Mouse (Mus musculus) thymus, adult 2 months (tissue): ENCODE measurements at regions not wholly inside any gene's neighbourhood (a gene's known extent, or its start where the extent isn't known, plus 50 kb on each side); places are given as distances from the start of the nearest gene placed in this dataset.
"Not testable (repeated sequence)": the region's sequence is repeated elsewhere in the genome, so short reads cannot be mapped to it uniquely, and the experiment has no call there.

ENCODE experiments used
- DNase-seq: peaks from one replicate; pipeline ENCODE4 v3.0.0; 2021
- H3K27ac ChIP-seq: fragments of 200-500 bp; 2 replicates; pipeline ENCODE4 v1.5.1; 2012; ENCODE audit warnings: low read length, control low read depth; ENCODE audit not compliant: control insufficient read depth, insufficient read depth
- H3K27me3 ChIP-seq: fragments of 200-500 bp; 2 replicates; pipeline ENCODE4 v1.6.1; 2012; ENCODE audit warnings: mild to moderate bottlenecking, low read length, moderate library complexity, mixed read lengths; ENCODE audit not compliant: control insufficient read depth, insufficient read depth
- H3K36me3 ChIP-seq: fragments of 200-500 bp; 2 replicates; pipeline ENCODE4 v1.6.1; 2012; ENCODE audit warnings: mild to moderate bottlenecking, low read length, moderate library complexity; ENCODE audit not compliant: control insufficient read depth, insufficient read depth
- H3K4me1 ChIP-seq: fragments of 200-500 bp; replicated peaks from 2 replicates; pipeline ENCODE4 v1.6.1; 2012; ENCODE audit warnings: low read length; ENCODE audit not compliant: control insufficient read depth, insufficient read depth
- H3K4me3 ChIP-seq: fragments of 200-500 bp; 2 replicates; pipeline ENCODE4 v1.5.1; 2012; ENCODE audit warnings: mild to moderate bottlenecking, low read length, control low read depth, moderate library complexity; ENCODE audit not compliant: control insufficient read depth, insufficient read depth
- CTCF ChIP-seq: fragments of 200-500 bp; IDR thresholded peaks from 2 replicates; pipeline ENCODE4 v1.5.1; 2012; ENCODE audit warnings: mild to moderate bottlenecking, control low read depth, low read length, moderate library complexity, borderline replicate concordance; ENCODE audit not compliant: control insufficient read depth, poor library complexity, insufficient read depth; ENCODE audit errors: extremely low read depth
- POLR2A ChIP-seq: fragments of 200-500 bp; IDR thresholded peaks from 2 replicates; pipeline ENCODE4 v1.6.1; 2012; ENCODE audit warnings: mild to moderate bottlenecking, low read length, control low read depth, moderate library complexity; ENCODE audit not compliant: control insufficient read depth, poor library complexity, insufficient read depth; ENCODE audit errors: extremely low read depth
- WGBS: fragments of 180-500 bp; shearing (Covaris S2); methylation state at CpG from one replicate; pipeline ENCODE4 v1.1.7; 2018; 5-methylcytosine and 5-hydroxymethylcytosine counted together

DNA sequence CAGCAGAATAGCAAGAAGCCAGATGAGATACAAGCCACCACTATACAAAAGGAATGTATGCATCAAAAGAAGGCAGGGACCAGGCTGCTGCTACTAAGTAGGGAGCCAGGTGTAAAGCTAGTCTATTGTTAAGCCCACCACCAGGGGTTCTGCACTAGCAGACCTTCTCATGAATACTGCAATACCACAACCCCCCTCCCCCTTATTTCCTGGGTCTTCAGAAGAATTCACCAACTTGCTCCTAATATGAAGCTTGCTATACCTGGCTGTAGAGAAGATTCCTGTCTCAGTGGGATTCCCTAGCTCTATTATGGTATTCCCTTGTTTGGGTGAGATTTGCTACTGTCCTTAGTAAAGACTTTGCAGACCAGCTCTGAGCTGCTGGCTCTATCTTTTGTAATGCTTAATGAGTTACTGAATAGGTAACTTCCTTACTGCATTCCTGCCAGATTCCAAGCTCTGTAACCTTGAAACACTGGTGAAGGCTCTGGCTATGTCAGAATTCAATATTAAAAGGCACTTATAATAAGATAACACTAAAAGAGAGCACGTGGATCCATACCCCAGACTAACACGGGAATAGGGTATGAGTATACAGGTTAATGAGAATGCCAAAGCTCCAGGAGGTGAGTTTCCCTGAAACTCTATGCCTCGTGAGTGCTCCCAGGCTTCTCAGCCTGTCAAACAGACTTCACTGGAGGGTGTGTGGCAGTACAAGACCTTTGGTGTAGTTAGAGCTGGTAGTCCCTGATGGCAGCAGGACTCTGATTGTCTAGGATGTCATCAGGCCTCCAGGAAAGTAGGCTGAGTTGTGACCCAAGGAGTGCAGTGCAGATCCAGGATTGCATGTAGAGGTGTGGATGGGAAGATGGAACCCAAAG, 455.5 kb downstream of the Plxdc2 start:
- H3K27ac ChIP-seq, H3K4me1 ChIP-seq, H3K4me3 ChIP-seq, H3K27me3 ChIP-seq, DNase-seq, H3K36me3 ChIP-seq: not testable (repeated sequence)
- WGBS = 84% methylated on average over 3 of the region's 3 CpGs

DNA sequence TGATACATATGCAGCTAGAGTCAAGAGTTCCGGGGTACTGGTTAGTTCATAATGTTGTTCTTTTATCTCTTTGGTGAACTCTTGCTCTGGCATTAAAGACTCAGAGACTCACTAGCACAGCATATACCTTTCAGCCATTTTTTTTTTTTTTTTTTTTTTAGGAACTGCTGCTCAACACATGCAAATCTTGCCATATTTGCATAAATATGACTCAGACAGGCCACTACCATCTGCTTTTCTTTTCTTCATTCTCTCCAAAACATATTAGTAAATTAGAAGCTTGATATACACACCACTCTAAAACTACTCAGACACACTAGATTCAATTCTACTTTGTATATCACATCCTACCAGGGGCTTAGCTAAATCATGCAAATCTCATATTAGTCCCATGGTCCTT, 464.3 kb downstream of the Plxdc2 start:
- WGBS = 94% methylated on average over 1 of the region's 1 CpGs
- Histone ChIP-seq H3K36me3 (no peaks in the 10 kb centered on the region), H3K27ac (no peak overlapping the region), H3K4me1 (no peaks in the 10 kb centered on the region), H3K27me3 (no peaks in the 10 kb centered on the region), H3K4me3 (no peak overlapping the region)
- DNase-seq = no peak
- TF ChIP-seq CTCF (no peak), POLR2A (no peak)

DNA sequence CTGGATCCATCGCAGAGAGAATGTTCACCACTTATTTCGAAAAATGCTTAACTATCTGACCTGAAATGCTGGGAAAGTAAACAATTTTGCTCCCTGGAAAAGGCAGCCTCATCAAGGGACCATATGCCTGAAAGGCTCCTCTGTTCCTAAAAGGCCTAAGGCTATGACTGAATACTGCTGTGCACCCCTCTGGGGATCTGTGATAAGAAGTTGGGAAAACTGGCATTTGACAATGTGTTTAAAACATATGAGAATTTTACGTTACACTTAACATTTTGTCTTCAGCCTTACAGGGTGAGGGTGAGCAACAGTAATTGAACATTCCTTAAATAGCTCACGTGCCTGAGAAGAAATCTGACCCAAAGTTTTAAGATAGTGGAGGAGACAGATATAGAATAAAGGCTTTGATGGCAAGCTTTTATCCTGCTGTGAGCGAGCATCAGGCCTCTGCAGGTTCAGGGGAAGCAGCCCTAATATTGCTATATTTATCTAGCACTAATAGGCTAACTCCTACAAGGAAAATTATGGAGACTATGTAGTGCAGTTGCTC, 468.7 kb downstream of the Plxdc2 start:
- no peak overlapping the region for H3K4me3 ChIP-seq
- TF ChIP-seq CTCF = no peak
- TF ChIP-seq POLR2A = no peak
- no peaks in the 10 kb centered on the region for H3K36me3 ChIP-seq
- no peaks in the 10 kb centered on the region for H3K27me3 ChIP-seq
- 90% methylated on average over 5 of the region's 5 CpGs for WGBS
- H3K27ac ChIP-seq = no peak overlapping the region
- DNase-seq = no peak
- H3K4me1 ChIP-seq = no peaks in the 10 kb centered on the region

DNA sequence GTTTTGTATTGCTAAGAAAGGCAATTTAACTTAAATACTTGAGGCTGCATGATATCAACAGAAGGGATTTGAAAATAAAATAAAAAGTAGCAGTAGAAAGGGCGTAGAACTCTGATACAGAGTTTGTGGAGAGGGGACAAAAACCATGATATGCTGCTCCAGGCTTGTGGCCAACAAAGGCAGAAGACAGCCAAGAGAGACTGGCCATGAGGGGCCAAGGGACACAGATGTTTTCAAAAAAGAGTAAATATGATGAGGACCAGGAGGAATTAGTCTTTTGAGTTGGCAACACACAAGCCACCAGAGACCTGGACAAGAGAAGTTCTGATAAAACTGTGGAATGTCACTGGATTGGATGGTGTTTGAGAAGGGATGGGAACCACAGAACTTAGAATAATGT, 471.2 kb downstream of the Plxdc2 start:
- Histone ChIP-seq H3K27me3 (no peaks in the 10 kb centered on the region), H3K4me1 (no peaks in the 10 kb centered on the region), H3K27ac (no peak overlapping the region), H3K36me3 (no peaks in the 10 kb centered on the region), H3K4me3 (no peak overlapping the region)
- 93% methylated on average over 1 of the region's 1 CpGs for WGBS
- TF ChIP-seq CTCF = no peak
- TF ChIP-seq POLR2A = no peak
- no peak for DNase-seq

DNA sequence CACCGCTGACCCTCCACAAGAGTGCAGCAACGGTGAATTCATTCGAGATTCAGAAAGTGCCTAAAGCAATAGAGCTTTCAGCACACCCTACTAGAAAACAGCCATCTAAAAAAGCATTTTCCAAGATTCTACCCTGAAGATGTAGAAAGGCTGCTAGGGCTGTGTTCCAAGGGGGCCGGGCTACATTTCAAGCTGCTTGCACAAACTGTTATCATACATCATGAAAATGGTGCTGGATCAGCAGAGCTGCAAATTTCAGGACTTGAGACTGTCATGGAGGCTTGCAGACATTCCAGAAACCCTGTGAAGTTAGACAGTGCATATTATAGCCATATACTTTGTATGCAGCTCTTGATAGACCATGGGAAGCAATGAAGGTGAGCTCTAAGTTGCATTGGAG, 479.9 kb downstream of the Plxdc2 start:
- TF ChIP-seq POLR2A (no peak), CTCF (no peak)
- Histone ChIP-seq H3K27me3 (no peaks in the 10 kb centered on the region), H3K4me3 (no peak overlapping the region), H3K4me1 (no peaks in the 10 kb centered on the region), H3K27ac (no peak overlapping the region), H3K36me3 (no peaks in the 10 kb centered on the region)
- 92% methylated on average over 4 of the region's 4 CpGs for WGBS
- no peak for DNase-seq

DNA sequence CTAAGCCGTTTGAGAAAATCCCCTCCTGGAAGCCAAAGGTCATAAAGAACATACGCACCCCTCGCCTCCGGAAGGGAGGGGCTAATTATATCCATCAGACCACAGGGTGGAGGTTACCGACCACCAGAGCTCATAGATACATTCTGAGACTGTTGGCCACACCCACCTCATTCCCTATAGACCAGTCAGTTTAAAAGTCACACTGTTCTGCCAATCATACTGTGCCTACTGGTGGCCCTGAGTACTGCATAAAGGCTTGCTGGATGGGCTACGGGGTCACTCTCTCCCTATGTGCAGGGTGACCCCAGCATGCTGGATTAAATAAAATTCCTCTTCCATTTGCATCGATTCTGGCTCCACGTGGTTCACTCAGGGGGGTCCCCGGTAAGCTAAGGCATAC, 482.6 kb downstream of the Plxdc2 start:
- Histone ChIP-seq H3K36me3 (no peaks in the 10 kb centered on the region), H3K4me1 (no peaks in the 10 kb centered on the region), H3K27ac (no peak overlapping the region), H3K4me3 (no peak overlapping the region), H3K27me3 (no peaks in the 10 kb centered on the region)
- WGBS = 95% methylated on average over 9 of the region's 9 CpGs
- TF ChIP-seq POLR2A = no peak
- no peak for TF ChIP-seq CTCF
- no peak for DNase-seq

DNA sequence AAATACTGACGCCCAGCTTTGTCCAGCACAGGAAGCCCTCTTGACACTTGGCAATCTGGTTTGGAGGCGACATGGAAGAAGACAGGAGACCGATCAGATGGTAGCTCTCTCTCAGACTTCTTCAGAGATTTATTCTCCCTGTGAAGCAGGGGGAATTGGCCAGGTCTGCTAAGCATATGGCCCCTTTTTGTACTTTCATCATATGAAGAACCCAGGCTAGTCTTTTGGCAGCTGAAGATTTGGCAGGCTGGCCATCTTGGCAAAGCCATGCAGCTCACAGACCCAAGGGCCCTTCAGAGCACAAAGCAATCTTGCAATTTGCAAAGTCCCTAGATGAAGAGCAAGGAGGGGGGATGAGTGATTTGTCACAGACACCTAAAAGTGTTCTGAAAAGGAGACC, 493.8 kb downstream of the Plxdc2 start:
- DNase-seq = no peak
- Histone ChIP-seq H3K4me1 (no peaks in the 10 kb centered on the region), H3K27me3 (no peaks in the 10 kb centered on the region), H3K36me3 (no peaks in the 10 kb centered on the region), H3K4me3 (no peak overlapping the region), H3K27ac (no peak overlapping the region)
- TF ChIP-seq CTCF = no peak
- TF ChIP-seq POLR2A = no peak
- 95% methylated on average over 3 of the region's 3 CpGs for WGBS
